Mouse (Mus musculus) lung, postnatal 0 days (tissue): ENCODE measurements around the gene Dnajb11.

Experiments
- CTCF ChIP-seq: IDR thresholded peaks from 2 replicates; pipeline ENCODE4 v1.5.1; 2016; ENCODE audit warnings: antibody characterized with exemption, mild to moderate bottlenecking
- EP300 ChIP-seq: IDR thresholded peaks from 2 replicates; pipeline ENCODE4 v1.6.1; 2016; ENCODE audit warnings: antibody characterized with exemption, mild to moderate bottlenecking, control low read depth

- TF ChIP-seq CTCF (no peak), EP300 (no peak)
These were observed 24.6 kb upstream of the Dnajb11 start for GRCm38 (mm10) chr16:22832932-22833525.
